Comparison of ENCODE assay signal across 9 mouse cellular contexts in genomic region chr4:32365144-32365907, GRCm38 (mm10).
A peak's percentile ranks its signal among the peaks of the same experiment; 100 is the strongest.
DNase-seq lines count a peak whose midpoint lies in the region; ATAC-seq and TF ChIP-seq lines count a peak whose summit lies in the region.
"Had no signal": no experiment of that assay in that cellular context is flagged by ENCODE, and none has a peak within 500 bp of the region (broad histone marks: within the 10 kb centered on the region; RNA-seq: fewer than 3 reads in every experiment).

No protein-coding gene starts in this region.

- H3K27ac ChIP-seq in lung, embryonic 14.5 days (ENCODE audit: low read depth): peak overlapping the region; percentile 42; the same call in 1 of the 2 replicates
- peak overlapping the region; percentile 56; the same call in 1 of the 2 replicates for H3K27ac ChIP-seq in forebrain, embryonic 10.5 days
- peak overlapping the region; percentile 59 for H3K27ac ChIP-seq in hindbrain, embryonic 15.5 days (replicated peaks)
- H3K27ac ChIP-seq in neural tube, embryonic 12.5 days: no peak overlapping the region

- no peaks in the 10 kb centered on the region for H3K27me3 ChIP-seq in lung, embryonic 14.5 days (ENCODE audit: insufficient read depth, low read length)
- no peaks in the 10 kb centered on the region for H3K27me3 ChIP-seq in forebrain, embryonic 10.5 days (ENCODE audit: poor library complexity, severe bottlenecking)
- no peaks in the 10 kb centered on the region for H3K27me3 ChIP-seq in hindbrain, embryonic 15.5 days
- no peaks in the 10 kb centered on the region for H3K27me3 ChIP-seq in neural tube, embryonic 12.5 days (replicated peaks)

- no peaks in the 10 kb centered on the region for H3K9me3 ChIP-seq in lung, embryonic 14.5 days (ENCODE audit: low read depth, low read length)
- H3K9me3 ChIP-seq in forebrain, embryonic 10.5 days: no peaks in the 10 kb centered on the region
- H3K9me3 ChIP-seq in hindbrain, embryonic 15.5 days: no peaks in the 10 kb centered on the region
- H3K9me3 ChIP-seq in neural tube, embryonic 12.5 days: no peaks in the 10 kb centered on the region

- WGBS in lung, embryonic 14.5 days: 25% methylated on average over 13 of the region's 13 CpGs
- 64% methylated on average over 13 of the region's 13 CpGs for WGBS in forebrain, embryonic 10.5 days
- WGBS in hindbrain, embryonic 15.5 days: 34% methylated on average over 13 of the region's 13 CpGs
- WGBS in neural tube, embryonic 12.5 days: 33% methylated on average over 13 of the region's 13 CpGs

- peaks cover 11% of the 10 kb centered on the region for H3K4me1 ChIP-seq in lung, embryonic 14.5 days (ENCODE audit: insufficient read depth)
- peaks cover 76% of the 10 kb centered on the region for H3K4me1 ChIP-seq in forebrain, embryonic 10.5 days
- peaks cover 48% of the 10 kb centered on the region for H3K4me1 ChIP-seq in hindbrain, embryonic 15.5 days (replicated peaks)
- H3K4me1 ChIP-seq in neural tube, embryonic 12.5 days: peaks cover 65% of the 10 kb centered on the region

- no peak overlapping the region for H3K4me2 ChIP-seq in lung, embryonic 14.5 days
- H3K4me2 ChIP-seq in hindbrain, embryonic 15.5 days: no peak overlapping the region
- no peak overlapping the region for H3K4me2 ChIP-seq in neural tube, embryonic 12.5 days (replicated peaks)

- DNase-seq in lung, embryonic 14.5 days: peak; percentile 33
- DNase-seq in lung, postnatal 25 days (ENCODE audit: low spot score): no peak
- no peak for DNase-seq in forebrain, embryonic 10.5 days (ENCODE audit: extremely low spot score, low spot score)
- no peak for DNase-seq in left cerebral cortex, postnatal 36 days (ENCODE audit: low spot score in 2 of 2)
- DNase-seq: kidney, postnatal 36 days; lung, postnatal 36 days had no signal

- peak; percentile 45; the same call in 1 of the 2 replicates for ATAC-seq in lung, embryonic 14.5 days (ENCODE audit: insufficient read depth)
- no peak for ATAC-seq in hindbrain, embryonic 15.5 days (ENCODE audit: low FRiP score, low read depth)
- 0 out of 2 replicates have a peak, but pooled peaks have one; percentile 10 for ATAC-seq in neural tube, embryonic 12.5 days (ENCODE audit: low FRiP score, low read depth)
- no peak for ATAC-seq in megakaryocyte, adult 5-6 weeks (ENCODE audit: poor library complexity, severe bottlenecking)

- no peak overlapping the region for H3K4me3 ChIP-seq in lung, embryonic 14.5 days (ENCODE audit: low read depth, low read length)
- H3K4me3 ChIP-seq in forebrain, embryonic 10.5 days: no peak overlapping the region
- H3K4me3 ChIP-seq in hindbrain, embryonic 15.5 days: no peak overlapping the region
- no peak overlapping the region for H3K4me3 ChIP-seq in neural tube, embryonic 12.5 days

- TF ChIP-seq CTCF in lung, embryonic 14.5 days (IDR thresholded peaks at IDR 0.05; ENCODE audit: low read depth): no peak

- intact Hi-C loops in left cerebral cortex, postnatal 36 days (cut with DNase I): no loop called here

- H3K36me3 ChIP-seq in lung, embryonic 14.5 days (ENCODE audit: insufficient read depth): no peaks in the 10 kb centered on the region
- no peaks in the 10 kb centered on the region for H3K36me3 ChIP-seq in forebrain, embryonic 10.5 days (replicated peaks)
- H3K36me3 ChIP-seq in hindbrain, embryonic 15.5 days: no peaks in the 10 kb centered on the region
- H3K36me3 ChIP-seq in neural tube, embryonic 12.5 days: no peaks in the 10 kb centered on the region

- H3K9ac ChIP-seq in lung, embryonic 14.5 days: no peak overlapping the region; the same call in 1 of the 2 replicates
- 0 out of 2 replicates have a peak overlapping the region, but pooled peaks have one; percentile 8 for H3K9ac ChIP-seq in hindbrain, embryonic 15.5 days
- 0 out of 2 replicates have a peak overlapping the region, but pooled peaks have one; percentile 2 for H3K9ac ChIP-seq in neural tube, embryonic 12.5 days

Comparison
In these comparisons a context has a peak if more than half of its experiments do, and no peak if none do; other contexts are left out.
1. ATAC-seq: peak in lung, embryonic 14.5 days (single experiment) and neural tube, embryonic 12.5 days (single experiment); none in hindbrain, embryonic 15.5 days (single experiment) and megakaryocyte, adult 5-6 weeks (single experiment).